In the genomic region with DNA sequence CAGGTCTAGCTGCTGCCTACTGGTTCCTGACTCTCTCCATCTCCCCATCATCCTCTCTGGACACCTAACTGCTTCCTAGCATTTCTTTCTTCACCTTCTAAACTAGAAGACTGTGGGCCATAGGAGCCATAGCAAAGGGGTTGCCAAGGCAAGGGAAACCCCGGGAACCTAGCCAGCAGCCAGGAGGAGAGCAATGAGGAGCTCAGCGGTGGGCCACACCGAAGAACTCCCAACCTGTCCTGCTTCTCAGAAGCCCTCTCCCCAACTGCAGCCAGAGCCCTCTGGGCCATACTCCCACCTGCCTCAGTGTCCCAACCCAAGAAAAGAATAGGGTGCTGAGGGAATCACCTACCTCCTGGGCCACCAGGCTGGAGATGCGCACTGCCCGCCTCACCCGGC, we compare ENCODE assay signal across 8 mouse cellular contexts. TPM values are rescaled to one million over a fixed set of nuclear protein-coding genes. Genes with fewer than 3 reads are reported as not detected.
DNase-seq lines count a peak whose midpoint lies in the region; ATAC-seq and TF ChIP-seq lines count a peak whose summit lies in the region.

No protein-coding gene starts in this region.

- no peaks in the 10 kb centered on the region for H3K27me3 ChIP-seq in neural tube, embryonic 11.5 days (ENCODE audit: control insufficient read depth, insufficient read depth, low read length)
- H3K27me3 ChIP-seq in forebrain, embryonic 15.5 days: no peaks in the 10 kb centered on the region
- peaks cover 34% of the 10 kb centered on the region for H3K27me3 ChIP-seq in limb, embryonic 13.5 days
- no peaks in the 10 kb centered on the region for H3K27me3 ChIP-seq in stomach, postnatal 0 days (ENCODE audit: control insufficient read depth, insufficient read depth, low read length)

- no peak for TF ChIP-seq EP300 in stomach, postnatal 0 days (optimal IDR thresholded peaks at IDR 0.05)

- TF ChIP-seq CTCF in stomach, postnatal 0 days (IDR thresholded peaks at IDR 0.05; ENCODE audit: low read depth): no peak
- TF ChIP-seq CTCF in left cerebral cortex, adult 2 months (IDR thresholded peaks at IDR 0.05): no peak

- H3K27ac ChIP-seq in neural tube, embryonic 11.5 days (ENCODE audit: low read depth, low read length): peak overlapping the region; percentile 87
- H3K27ac ChIP-seq in forebrain, embryonic 15.5 days (replicated peaks): no peak overlapping the region; the same call in 1 of the 2 replicates
- H3K27ac ChIP-seq in limb, embryonic 13.5 days: no peak overlapping the region
- peak overlapping the region; percentile 67 for H3K27ac ChIP-seq in stomach, postnatal 0 days (replicated peaks)
- no peak overlapping the region for H3K27ac ChIP-seq in left cerebral cortex, adult 2 months

- WGBS in neural tube, embryonic 11.5 days: 56% methylated on average over 6 of the region's 6 CpGs
- WGBS in forebrain, embryonic 15.5 days: 52% methylated on average over 6 of the region's 6 CpGs
- WGBS in limb, embryonic 13.5 days: 66% methylated on average over 6 of the region's 6 CpGs
- WGBS in stomach, postnatal 0 days: 65% methylated on average over 6 of the region's 6 CpGs

- no peaks in the 10 kb centered on the region for H3K9me3 ChIP-seq in neural tube, embryonic 11.5 days (ENCODE audit: control insufficient read depth, low read length)
- H3K9me3 ChIP-seq in forebrain, embryonic 15.5 days: no peaks in the 10 kb centered on the region
- no peaks in the 10 kb centered on the region for H3K9me3 ChIP-seq in limb, embryonic 13.5 days
- H3K9me3 ChIP-seq in stomach, postnatal 0 days (ENCODE audit: control insufficient read depth, low read length): no peaks in the 10 kb centered on the region

- peaks cover 9% of the 10 kb centered on the region; the same call in 1 of the 2 replicates for H3K36me3 ChIP-seq in neural tube, embryonic 11.5 days (ENCODE audit: control insufficient read depth, insufficient read depth, low read length)
- H3K36me3 ChIP-seq in forebrain, embryonic 15.5 days: peaks cover 6% of the 10 kb centered on the region
- no peaks in the 10 kb centered on the region for H3K36me3 ChIP-seq in limb, embryonic 13.5 days
- no peaks in the 10 kb centered on the region for H3K36me3 ChIP-seq in stomach, postnatal 0 days (ENCODE audit: control insufficient read depth, insufficient read depth, low read length)

- peaks cover 25% of the 10 kb centered on the region for H3K4me1 ChIP-seq in neural tube, embryonic 11.5 days (ENCODE audit: control insufficient read depth, insufficient read depth, low read length)
- H3K4me1 ChIP-seq in forebrain, embryonic 15.5 days: peaks cover 17% of the 10 kb centered on the region
- peaks cover 28% of the 10 kb centered on the region for H3K4me1 ChIP-seq in limb, embryonic 13.5 days
- H3K4me1 ChIP-seq in stomach, postnatal 0 days (replicated peaks; ENCODE audit: control insufficient read depth, insufficient read depth): 0 out of 2 replicates have a peak, but pooled peaks cover 3% of the 10 kb centered on the region

- H3K4me3 ChIP-seq in neural tube, embryonic 11.5 days (ENCODE audit: low read depth, low read length): peak overlapping the region; percentile 30
- peak overlapping the region; percentile 21 for H3K4me3 ChIP-seq in forebrain, embryonic 15.5 days
- peak overlapping the region; percentile 39 for H3K4me3 ChIP-seq in limb, embryonic 13.5 days
- H3K4me3 ChIP-seq in stomach, postnatal 0 days (ENCODE audit: low read depth, low read length): peak overlapping the region; percentile 13; the same call in 1 of the 2 replicates
- H3K4me3 ChIP-seq in left cerebral cortex, adult 2 months: no peak overlapping the region

- H3K4me2 ChIP-seq in neural tube, embryonic 11.5 days (ENCODE audit: low read depth): peak overlapping the region; percentile 71
- peak overlapping the region; percentile 46 for H3K4me2 ChIP-seq in forebrain, embryonic 15.5 days (replicated peaks)
- peak overlapping the region; percentile 76 for H3K4me2 ChIP-seq in limb, embryonic 13.5 days (replicated peaks)
- peak overlapping the region; percentile 62 for H3K4me2 ChIP-seq in stomach, postnatal 0 days (replicated peaks; ENCODE audit: low read depth)

- DNase-seq in neural tube, embryonic 11.5 days (ENCODE audit: low spot score): no peak
- no peak for DNase-seq in neural tube, embryonic 10.5 days (ENCODE audit: extremely low spot score, low spot score)
- DNase-seq in stomach, postnatal 0 days (ENCODE audit: low spot score): no peak
- DNase-seq in left cerebral cortex, adult 2 months (ENCODE audit: extremely low spot score in 1 of 2, low spot score in 2 of 2): no peak
- DNase-seq in gastrocnemius, adult 18-20 months (ENCODE audit: low spot score): no peak
- no peak for DNase-seq in frontal cortex, postnatal 10 days (ENCODE audit: low spot score in 2 of 2)

- intact Hi-C loops in left cerebral cortex, adult 2 months (cut with DNase I): no loop called here

- no peak for ATAC-seq in neural tube, embryonic 11.5 days (ENCODE audit: insufficient read depth, low FRiP score, low TSS enrichment)
- peak; percentile 32; the same call in 1 of the 2 replicates for ATAC-seq in forebrain, embryonic 15.5 days (replicated peaks)
- ATAC-seq in limb, embryonic 13.5 days (ENCODE audit: low FRiP score, low read depth): no peak; the same call in 1 of the 2 replicates
- ATAC-seq in stomach, postnatal 0 days (ENCODE audit: low FRiP score, low TSS enrichment): no peak

- H3K9ac ChIP-seq in neural tube, embryonic 11.5 days (ENCODE audit: low read length): peak overlapping the region; percentile 66
- H3K9ac ChIP-seq in forebrain, embryonic 15.5 days (replicated peaks): peak overlapping the region; percentile 38
- peak overlapping the region; percentile 46 for H3K9ac ChIP-seq in limb, embryonic 13.5 days
- peak overlapping the region; percentile 35; the same call in 1 of the 2 replicates for H3K9ac ChIP-seq in stomach, postnatal 0 days (ENCODE audit: low read length)

RNA-seq across cellular contexts. Expression of a gene that starts 22.6 kb away (rescaled TPM):
- polyA plus RNA-seq in neural tube, embryonic 11.5 days (2014; fragmentation: Nextera tagmentation; extraction: Ambion mirVana): 16.5 and 18.6 TPM in 2 replicates
- 5.2 and 6.4 TPM in 2 replicates for polyA plus RNA-seq in forebrain, embryonic 15.5 days (2015; fragmentation: Nextera tagmentation; extraction: Ambion mirVana)
- polyA plus RNA-seq in limb, embryonic 13.5 days (2015; fragmentation: Nextera tagmentation; extraction: Ambion mirVana): 2.7 and 3.1 TPM in 2 replicates
- polyA plus RNA-seq in stomach, postnatal 0 days (2015; fragmentation: Nextera tagmentation; extraction: Ambion mirVana): 3.7 and 3.8 TPM in 2 replicates
- total RNA-seq in left cerebral cortex, adult 2 months (2021): 10 to 100 TPM; 28.6 to 32.8 TPM
- 1 to 10 TPM; 1.1 to 1.5 TPM for total RNA-seq in gastrocnemius, adult 18-20 months (2021)

RNA-seq across cellular contexts. Expression of a gene that starts 35.8 kb away (rescaled TPM):
- polyA plus RNA-seq in neural tube, embryonic 11.5 days (2014; fragmentation: Nextera tagmentation; extraction: Ambion mirVana): 6.1 and 6.7 TPM in 2 replicates
- 7.4 TPM in 2 replicates for polyA plus RNA-seq in forebrain, embryonic 15.5 days (2015; fragmentation: Nextera tagmentation; extraction: Ambion mirVana)
- polyA plus RNA-seq in limb, embryonic 13.5 days (2015; fragmentation: Nextera tagmentation; extraction: Ambion mirVana): 6.0 and 6.6 TPM in 2 replicates
- 3.1 and 3.2 TPM in 2 replicates for polyA plus RNA-seq in stomach, postnatal 0 days (2015; fragmentation: Nextera tagmentation; extraction: Ambion mirVana)
- 1 to 10 TPM; 8.8 to 9.3 TPM for total RNA-seq in left cerebral cortex, adult 2 months (2021)
- total RNA-seq in gastrocnemius, adult 18-20 months (2021): 1 to 10 TPM; 4.3 to 8.1 TPM

Comparison
In these comparisons a context has a peak if more than half of its experiments do, and no peak if none do; other contexts are left out.
1. H3K27ac ChIP-seq: peak in neural tube, embryonic 11.5 days (single experiment) and stomach, postnatal 0 days (single experiment); none in forebrain, embryonic 15.5 days (single experiment), limb, embryonic 13.5 days (single experiment) and left cerebral cortex, adult 2 months (single experiment).
2. Peak in every context shown above with its lines, with median percentiles within 50 percentile points of each other: H3K4me2 ChIP-seq and H3K9ac ChIP-seq.